Mouse (Mus musculus) CD8-positive naive resting alpha-beta T cell, adult 57 days (primary cell): ENCODE results near the gene Pigb. TPM values are rescaled to one million over a fixed set of nuclear protein-coding genes. Genes with fewer than 3 reads are reported as not detected.

Source experiments
- total RNA-seq: library from RNA; stranded (reverse); gene quantifications from one replicate; pipeline ENCODE4 v1.2.4, GENCODE M21; 2023

The Pigb gene
- total RNA-seq, result 13.0 TPM

DNA sequence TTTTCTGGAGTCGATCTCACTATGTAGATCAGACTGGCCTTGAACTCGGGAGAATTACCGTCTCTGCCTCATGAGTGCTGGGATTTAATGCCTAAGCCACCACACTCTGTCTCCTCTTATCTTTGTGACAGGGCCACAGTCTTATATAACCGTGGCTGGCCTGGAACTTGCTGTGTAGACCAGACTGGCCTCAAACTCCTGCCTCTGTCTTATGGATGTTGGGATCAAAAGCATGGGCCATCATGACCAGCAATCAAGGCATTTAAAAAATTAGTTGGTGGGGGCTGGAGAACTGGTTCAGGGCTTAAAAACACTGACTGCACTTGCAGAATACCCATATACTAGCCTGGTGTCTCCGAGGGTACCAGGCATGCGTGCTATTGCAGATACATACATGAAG, at the start of gene Pigb:
Gene Pigb (minus strand): TSS at position 299 of the 400 bp plus-strand sequence.

DNA sequence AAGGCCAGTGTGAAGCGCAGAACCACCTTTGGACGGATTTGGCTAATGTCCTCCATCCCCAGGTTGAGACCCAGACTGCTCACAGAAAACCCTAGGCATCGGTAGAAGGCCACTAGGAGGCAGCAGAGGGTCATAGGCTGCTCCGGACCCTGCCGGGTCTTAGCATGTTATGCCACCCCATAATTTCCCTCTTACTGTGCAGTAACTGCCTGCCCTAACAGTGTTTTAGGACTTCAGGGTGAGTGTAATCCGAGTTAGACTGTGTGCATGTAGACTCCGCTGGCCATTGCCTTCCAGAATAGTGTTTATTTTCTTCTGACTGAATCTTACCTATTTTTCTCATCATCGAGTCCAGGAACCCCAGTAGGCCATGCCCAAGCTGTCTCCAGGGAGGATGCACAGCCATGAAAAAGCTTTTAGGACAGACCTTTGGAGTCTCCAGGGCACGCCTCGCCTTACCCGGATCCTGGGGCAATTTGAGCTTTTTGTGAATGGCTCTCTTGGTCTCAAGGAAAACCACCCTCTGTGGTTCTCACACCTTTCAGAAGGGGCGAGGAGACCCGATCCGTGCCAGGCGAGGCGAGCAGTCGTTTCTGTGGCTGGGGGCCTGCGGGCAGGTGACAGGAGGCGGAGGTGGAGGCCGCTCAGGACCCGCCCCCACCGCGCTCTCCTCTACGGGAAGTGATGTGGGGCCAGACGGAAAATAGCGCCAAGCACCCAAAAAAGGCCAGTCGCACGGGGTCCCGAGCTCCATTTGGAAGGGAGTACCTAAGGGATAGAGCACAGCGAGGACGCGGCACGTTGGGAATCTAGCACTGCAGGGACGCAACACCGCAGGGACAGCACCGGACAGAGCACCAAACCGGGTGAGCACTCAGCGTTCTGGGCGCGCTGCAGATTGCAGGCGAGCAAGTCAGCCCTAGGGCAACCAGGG, 4.2 kb upstream of the Pigb start, which contains the start of gene Rab27a:
Gene Rab27a (plus strand): TSS at position 709 of the 934 bp plus-strand sequence.

DNA sequence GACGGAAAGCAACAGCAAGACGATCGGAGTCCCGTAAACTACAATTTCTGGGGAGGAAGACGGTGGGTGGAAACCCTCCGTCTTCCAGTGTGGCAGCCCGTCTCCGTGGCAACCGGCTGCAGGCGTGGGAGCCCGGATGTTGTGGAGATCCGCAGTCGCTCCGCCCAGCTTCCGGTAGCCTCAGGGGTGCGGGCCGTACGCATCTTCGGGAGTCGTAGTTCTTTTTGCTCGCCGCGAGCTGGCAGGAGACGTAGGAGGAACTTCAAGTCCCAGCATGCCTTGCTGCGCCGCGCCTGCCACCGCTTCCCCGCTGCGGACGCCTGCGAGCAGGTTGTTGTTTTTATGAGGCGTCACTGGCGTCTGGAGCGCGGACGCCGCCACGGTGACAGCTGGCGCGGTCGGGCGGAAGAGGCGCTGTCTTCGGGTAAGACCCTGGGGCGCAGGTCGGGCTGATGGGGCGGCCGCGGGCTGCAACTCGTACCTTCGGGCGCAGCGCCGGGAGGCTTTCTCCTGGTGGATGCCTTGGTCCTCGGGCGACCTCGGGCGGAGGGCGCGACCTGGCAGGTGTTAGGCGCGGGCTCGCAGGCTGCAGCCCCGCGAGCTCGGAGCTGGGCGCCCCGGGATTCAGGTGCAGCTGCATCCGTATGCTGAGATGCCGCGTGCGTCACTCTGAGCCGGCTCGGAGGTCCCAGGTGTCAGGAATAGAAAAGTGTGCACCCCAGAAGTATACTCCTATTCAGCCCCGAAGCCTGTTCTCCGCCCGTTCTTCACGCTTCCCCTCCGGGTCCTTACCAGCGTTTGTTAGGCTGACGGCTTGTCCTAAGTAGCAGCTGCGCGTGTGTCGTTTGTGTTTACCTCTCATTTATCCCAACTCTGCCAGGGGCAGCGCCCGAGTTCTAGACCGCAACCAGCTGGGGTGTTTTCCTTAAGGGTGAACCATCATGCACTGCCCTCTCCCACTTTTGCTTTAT, 54.6 kb downstream of the Pigb start, which contains the start of the genes Ccpg1os and Ccpg1:
Gene Ccpg1os (minus strand): TSS at position 133 of the 971 bp plus-strand sequence.
Gene Ccpg1 (plus strand): TSS at position 180 of the 971 bp plus-strand sequence.

DNA sequence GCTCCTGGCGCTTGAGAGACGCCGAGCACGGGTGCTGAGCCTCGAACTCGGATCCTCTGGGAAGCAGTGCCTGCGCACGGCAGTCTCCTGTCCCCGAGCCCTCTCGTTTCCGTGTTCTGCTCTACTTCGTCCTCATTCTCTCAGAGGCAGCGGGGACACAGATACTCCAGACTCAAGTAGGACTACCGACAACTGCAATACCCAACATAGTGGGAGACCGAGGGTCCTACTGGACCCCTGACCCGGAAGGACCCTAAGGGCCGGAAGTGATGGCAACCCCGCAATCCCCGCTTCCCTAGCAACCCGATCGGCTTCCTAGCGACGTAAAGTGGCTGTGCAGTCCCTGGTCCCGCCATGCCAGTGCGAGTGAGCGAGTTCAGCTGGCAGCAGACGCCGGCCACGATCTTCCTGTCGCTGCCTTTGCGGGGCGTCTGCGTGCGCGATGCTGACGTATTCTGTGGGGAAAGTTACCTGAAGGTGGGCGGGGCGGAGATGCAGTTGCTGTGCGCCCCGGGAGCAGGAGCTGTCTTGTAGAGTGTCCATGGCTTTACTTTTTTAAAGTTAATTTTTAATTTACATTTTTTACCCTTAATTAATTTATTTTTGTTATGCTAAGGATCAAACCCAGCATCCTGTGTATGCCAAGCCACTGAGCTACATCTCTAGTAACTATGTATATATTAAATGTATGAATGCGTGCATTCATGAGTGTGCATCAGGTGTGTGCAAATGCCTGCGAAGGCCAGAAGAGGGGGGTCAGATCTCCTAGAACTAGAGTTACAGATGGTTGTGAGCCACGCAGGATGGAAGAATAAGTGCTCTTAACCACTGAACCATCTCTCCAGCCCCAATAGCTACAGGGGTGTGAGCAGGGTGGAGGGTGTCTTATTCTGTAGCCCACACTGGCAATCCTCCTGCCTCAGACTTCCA, 81.4 kb downstream of the Pigb start, which contains the start of the genes Dyx1c1 and Gm44503:
Gene Dyx1c1 (plus strand): TSS at position 265 of the 930 bp plus-strand sequence.
Gene Gm44503 (plus strand): TSS at position 332 of the 930 bp plus-strand sequence.

Other genes starting within 250 kb of the Pigb start
- gene Prtg, start 233.5 kb downstream of the Pigb start, total RNA-seq, result 0.31 TPM
- gene Pygo1, start 114.7 kb downstream of the Pigb start, total RNA-seq, result not detected
- gene Dyx1c1, start 81.6 kb downstream of the Pigb start, total RNA-seq, result 4.0 TPM
- gene Gm44503, start 81.5 kb downstream of the Pigb start, total RNA-seq, result not detected
- gene Ccpg1os, start 55.0 kb downstream of the Pigb start, total RNA-seq, result 6.6 TPM
- gene Ccpg1, start 54.9 kb downstream of the Pigb start, total RNA-seq, result 135 TPM
- gene Rab27a, start 4.5 kb upstream of the Pigb start, total RNA-seq, result 37.5 TPM
- gene Khdc3, start 61.5 kb upstream of the Pigb start, total RNA-seq, result 5.0 TPM
- not detected for gene Gm20509, start 62.1 kb upstream of the Pigb start, total RNA-seq
- 62.8 TPM for gene Rsl24d1, start 73.0 kb upstream of the Pigb start, total RNA-seq